Mouse (Mus musculus): ENCODE results near the gene Ints7. TPM values are rescaled to one million over a fixed set of nuclear protein-coding genes. Genes with fewer than 3 reads are reported as not detected.

Ints7 gene
- total RNA-seq, 2 experiments from 2014 or later = 12.4 to 13.2 TPM

DNA sequence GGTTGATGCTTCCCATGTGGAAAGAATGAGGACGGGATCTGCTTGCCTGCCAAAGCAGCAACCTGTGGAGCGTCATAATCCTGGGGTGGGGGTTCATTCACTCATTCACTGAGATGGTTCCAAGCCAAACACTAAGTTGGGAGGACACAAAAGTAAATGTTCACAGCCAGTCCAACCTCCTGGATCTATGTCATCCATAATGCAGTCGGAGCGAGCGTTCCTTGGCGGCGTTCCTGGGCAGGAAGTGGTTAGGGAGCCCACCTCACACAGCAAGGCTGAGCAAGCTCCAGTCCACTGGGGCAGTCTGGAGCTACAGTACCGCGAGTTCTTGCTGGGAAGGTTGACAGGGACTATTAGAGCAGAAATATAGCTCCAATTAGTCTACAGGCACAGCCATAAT, 92.6 kb downstream of the Ints7 start:
- no peak for DNase-seq (ENCODE audit: low spot score)
- intact Hi-C loops (cut with DNase I) = no loop called here

Other genes with a start within 250 kb of the Ints7 start
- 1 to 10 TPM; 3.5 to 4.1 TPM for gene Tmem206, start 249.7 kb upstream of the Ints7 start, total RNA-seq (2021)
- gene Ppp2r5a, start 172.4 kb upstream of the Ints7 start, total RNA-seq (2021) = 100 to 1,000 TPM; 103 to 110 TPM
- gene Dtl, start 92 bp upstream of the Ints7 start, total RNA-seq (2021) = under 1 TPM; 0.31 TPM
- 10 to 100 TPM; 88.1 to 99.8 TPM for gene Lpgat1, start 142.2 kb downstream of the Ints7 start, total RNA-seq (2021)
- gene Nek2, start 245.8 kb downstream of the Ints7 start, total RNA-seq (2021) = under 1 TPM; 0.57 to 0.78 TPM